Mouse (Mus musculus): ENCODE results near the gene Ccr6.

Gene Ccr6

GRCm38 (mm10) chr17:8295825-8296224 is 60.0 kb downstream of the Ccr6 start:
- H3K27me3 ChIP-seq (ENCODE audit: insufficient read depth, low read length), result no peaks in the 10 kb centered on the region
- no peak overlapping the region for H3K4me3 ChIP-seq (replicated peaks; ENCODE audit: low read length)
- peaks cover 17% of the 10 kb centered on the region for H3K36me3 ChIP-seq (ENCODE audit: insufficient read depth, low read length)
- H3K9me3 ChIP-seq (ENCODE audit: low read length), result no peaks in the 10 kb centered on the region
- H3K4me1 ChIP-seq (replicated peaks; ENCODE audit: low read depth, low read length), result no peaks in the 10 kb centered on the region; the same call in 1 of the 2 replicates
- TF ChIP-seq NANOG (IDR thresholded peaks at IDR 0.05; ENCODE audit: borderline replicate concordance, low read length) (no peak), CTCF (conservative IDR thresholded peaks at IDR 0.05; ENCODE audit: low read length) (no peak), POU5F1 (IDR thresholded peaks at IDR 0.05; ENCODE audit: borderline replicate concordance, low read length) (no peak)

- Histone ChIP-seq H3K36me3 (ENCODE audit: insufficient read depth, low read length) (peaks cover 17% of the 10 kb centered on the region), H3K4me1 (replicated peaks; ENCODE audit: low read depth, low read length) (peaks cover 4% of the 10 kb centered on the region; the same call in 1 of the 2 replicates), H3K4me3 (replicated peaks; ENCODE audit: low read length) (no peak overlapping the region), H3K9me3 (ENCODE audit: low read length) (no peaks in the 10 kb centered on the region), H3K27me3 (ENCODE audit: insufficient read depth, low read length) (no peaks in the 10 kb centered on the region)
- TF ChIP-seq NANOG (IDR thresholded peaks at IDR 0.05; ENCODE audit: borderline replicate concordance, low read length), result no peak
- no peak for TF ChIP-seq POU5F1 (IDR thresholded peaks at IDR 0.05; ENCODE audit: borderline replicate concordance, low read length)
- no peak for TF ChIP-seq CTCF (conservative IDR thresholded peaks at IDR 0.05; ENCODE audit: low read length)
Observed at GRCm38 (mm10) chr17:8296313-8296844, 60.5 kb downstream of the Ccr6 start.

- H3K27me3 ChIP-seq (ENCODE audit: insufficient read depth, low read length), result no peaks in the 10 kb centered on the region
Observed at GRCm38 (mm10) chr17:8297746-8298145, 61.9 kb downstream of the Ccr6 start.

GRCm38 (mm10) chr17:8298281-8298680 is 62.4 kb downstream of the Ccr6 start:
- TF ChIP-seq NANOG (IDR thresholded peaks at IDR 0.05; ENCODE audit: borderline replicate concordance, low read length), result no peak
- no peak for TF ChIP-seq CTCF (conservative IDR thresholded peaks at IDR 0.05; ENCODE audit: low read length)
- no peak for TF ChIP-seq POU5F1 (IDR thresholded peaks at IDR 0.05; ENCODE audit: borderline replicate concordance, low read length)
- H3K4me3 ChIP-seq (replicated peaks; ENCODE audit: low read length), result no peak overlapping the region
- H3K9me3 ChIP-seq (ENCODE audit: low read length), result no peaks in the 10 kb centered on the region
- no peaks in the 10 kb centered on the region for H3K27me3 ChIP-seq (ENCODE audit: insufficient read depth, low read length)
- peaks cover 4% of the 10 kb centered on the region; the same call in 1 of the 2 replicates for H3K4me1 ChIP-seq (replicated peaks; ENCODE audit: low read depth, low read length)
- H3K36me3 ChIP-seq (ENCODE audit: insufficient read depth, low read length), result peaks cover 17% of the 10 kb centered on the region

More at GRCm38 (mm10) chr17:8297746-8298145, 61.9 kb downstream of the Ccr6 start:
- Histone ChIP-seq H3K4me3 (replicated peaks; ENCODE audit: low read length) (no peak overlapping the region), H3K4me1 (replicated peaks; ENCODE audit: low read depth, low read length) (peaks cover 4% of the 10 kb centered on the region; the same call in 1 of the 2 replicates), H3K9me3 (ENCODE audit: low read length) (no peaks in the 10 kb centered on the region), H3K36me3 (ENCODE audit: insufficient read depth, low read length) (peaks cover 17% of the 10 kb centered on the region)
- TF ChIP-seq CTCF (conservative IDR thresholded peaks at IDR 0.05; ENCODE audit: low read length), result no peak
- TF ChIP-seq NANOG (IDR thresholded peaks at IDR 0.05; ENCODE audit: borderline replicate concordance, low read length), result no peak
- TF ChIP-seq POU5F1 (IDR thresholded peaks at IDR 0.05; ENCODE audit: borderline replicate concordance, low read length), result no peak

- H3K4me1 ChIP-seq (replicated peaks; ENCODE audit: low read depth, low read length), result peaks cover 4% of the 10 kb centered on the region; the same call in 1 of the 2 replicates
- H3K36me3 ChIP-seq (ENCODE audit: insufficient read depth, low read length), result peaks cover 17% of the 10 kb centered on the region
- H3K9me3 ChIP-seq (ENCODE audit: low read length), result no peaks in the 10 kb centered on the region
- no peak for TF ChIP-seq NANOG (IDR thresholded peaks at IDR 0.05; ENCODE audit: borderline replicate concordance, low read length)
- no peak for TF ChIP-seq CTCF (conservative IDR thresholded peaks at IDR 0.05; ENCODE audit: low read length)
- no peak for TF ChIP-seq POU5F1 (IDR thresholded peaks at IDR 0.05; ENCODE audit: borderline replicate concordance, low read length)
- 0 out of 2 replicates have a peak, but pooled peaks cover 4% of the 10 kb centered on the region for H3K27me3 ChIP-seq (ENCODE audit: insufficient read depth, low read length)
- H3K4me3 ChIP-seq (replicated peaks; ENCODE audit: low read length), result no peak overlapping the region
Observed at GRCm38 (mm10) chr17:8299524-8299923, 63.7 kb downstream of the Ccr6 start.

- Histone ChIP-seq H3K4me1 (replicated peaks; ENCODE audit: low read depth, low read length) (peaks cover 4% of the 10 kb centered on the region; the same call in 1 of the 2 replicates), H3K27me3 (ENCODE audit: insufficient read depth, low read length) (0 out of 2 replicates have a peak, but pooled peaks cover 4% of the 10 kb centered on the region), H3K9me3 (ENCODE audit: low read length) (no peaks in the 10 kb centered on the region), H3K36me3 (ENCODE audit: insufficient read depth, low read length) (peaks cover 13% of the 10 kb centered on the region), H3K4me3 (replicated peaks; ENCODE audit: low read length) (no peak overlapping the region)
- no peak for TF ChIP-seq NANOG (IDR thresholded peaks at IDR 0.05; ENCODE audit: borderline replicate concordance, low read length)
- no peak for TF ChIP-seq CTCF (conservative IDR thresholded peaks at IDR 0.05; ENCODE audit: low read length)
- TF ChIP-seq POU5F1 (IDR thresholded peaks at IDR 0.05; ENCODE audit: borderline replicate concordance, low read length), result no peak
Observed at GRCm38 (mm10) chr17:8301515-8301914, 65.7 kb downstream of the Ccr6 start.

GRCm38 (mm10) chr17:8302772-8303438 is 67.1 kb downstream of the Ccr6 start:
- H3K27me3 ChIP-seq (ENCODE audit: insufficient read depth, low read length), result peaks cover 9% of the 10 kb centered on the region; the same call in 1 of the 2 replicates
- no peak overlapping the region for H3K4me3 ChIP-seq (replicated peaks; ENCODE audit: low read length)
- H3K4me1 ChIP-seq (replicated peaks; ENCODE audit: low read depth, low read length), result peaks cover 4% of the 10 kb centered on the region; the same call in 1 of the 2 replicates
- TF ChIP-seq POU5F1 (IDR thresholded peaks at IDR 0.05; ENCODE audit: borderline replicate concordance, low read length) (no peak), NANOG (IDR thresholded peaks at IDR 0.05; ENCODE audit: borderline replicate concordance, low read length) (no peak)
- no peaks in the 10 kb centered on the region for H3K9me3 ChIP-seq (ENCODE audit: low read length)
- peaks cover 5% of the 10 kb centered on the region for H3K36me3 ChIP-seq (ENCODE audit: insufficient read depth, low read length)

GRCm38 (mm10) chr17:8303671-8304070 is 67.8 kb downstream of the Ccr6 start:
- Histone ChIP-seq H3K27me3 (ENCODE audit: insufficient read depth, low read length) (peaks cover 14% of the 10 kb centered on the region), H3K36me3 (ENCODE audit: insufficient read depth, low read length) (no peaks in the 10 kb centered on the region), H3K4me3 (replicated peaks; ENCODE audit: low read length) (no peak overlapping the region), H3K9me3 (ENCODE audit: low read length) (no peaks in the 10 kb centered on the region), H3K4me1 (replicated peaks; ENCODE audit: low read depth, low read length) (peaks cover 4% of the 10 kb centered on the region; the same call in 1 of the 2 replicates)
- TF ChIP-seq CTCF (conservative IDR thresholded peaks at IDR 0.05; ENCODE audit: low read length) (no peak), NANOG (IDR thresholded peaks at IDR 0.05; ENCODE audit: borderline replicate concordance, low read length) (no peak), POU5F1 (IDR thresholded peaks at IDR 0.05; ENCODE audit: borderline replicate concordance, low read length) (no peak)
